Mouse (Mus musculus) kidney, postnatal 0 days (tissue): ENCODE data around the gene Kcnab2. TPM values are rescaled to one million over a fixed set of nuclear protein-coding genes. Genes with fewer than 3 reads are reported as not detected.

Experiments
- ATAC-seq: fragments of 200-750 bp; cut with Nextera tagmentation; replicated peaks from 2 replicates; pipeline ENCODE4 v1.8.0; 2017; ENCODE audit warnings: low read depth, moderate number of reproducible peaks, moderate TSS enrichment, moderate library complexity; ENCODE audit not compliant: low FRiP score
- DNase-seq: peaks from one replicate; pipeline ENCODE4 v3.0.0-alpha.2; 2016; ENCODE audit warnings: low spot score
- H3K27ac ChIP-seq: fragments of 300-500 bp; sonication (generic); 2 replicates; pipeline ENCODE4 v1.5.1; 2014; ENCODE audit warnings: mild to moderate bottlenecking
- H3K27me3 ChIP-seq: fragments of 300-500 bp; sonication (generic); 2 replicates; pipeline ENCODE4 v1.6.1; 2014; ENCODE audit warnings: low read length, mixed read lengths; ENCODE audit not compliant: insufficient read depth
- H3K36me3 ChIP-seq: fragments of 300-500 bp; sonication (generic); 2 replicates; pipeline ENCODE4 v1.6.1; 2014; ENCODE audit warnings: low read length, mixed read lengths; ENCODE audit not compliant: insufficient read depth
- H3K4me1 ChIP-seq: fragments of 300-500 bp; sonication (generic); replicated peaks from 2 replicates; pipeline ENCODE4 v1.6.1; 2014; ENCODE audit warnings: antibody characterized with exemption, low read length, mixed read lengths; ENCODE audit not compliant: insufficient read depth
- H3K4me2 ChIP-seq: fragments of 300-500 bp; sonication (generic); 2 replicates; pipeline ENCODE4 v1.6.1; 2014; ENCODE audit warnings: mild to moderate bottlenecking, low read length, moderate library complexity, mixed read lengths
- H3K4me3 ChIP-seq: fragments of 300-500 bp; sonication (generic); replicated peaks from 2 replicates; pipeline ENCODE4 v1.5.1; 2014; ENCODE audit warnings: low read depth, low read length
- H3K9ac ChIP-seq: fragments of 300-500 bp; sonication (generic); 2 replicates; pipeline ENCODE4 v1.6.1; 2014; ENCODE audit warnings: low read depth, low read length
- H3K9me3 ChIP-seq: fragments of 300-500 bp; sonication (generic); replicated peaks from 2 replicates; pipeline ENCODE4 v1.6.1; 2016; ENCODE audit warnings: low read length, inconsistent platforms, mixed read lengths
- CTCF ChIP-seq: IDR thresholded peaks from 2 replicates; pipeline ENCODE4 v1.5.1; 2016; ENCODE audit warnings: antibody characterized with exemption, low read depth, mild to moderate bottlenecking, moderate library complexity
- WGBS: fragments of 180-500 bp; shearing (Covaris S2); extraction: QIAGEN DNeasy Blood & Tissue Kit; methylation state at CpG from one replicate; pipeline ENCODE4 v1.1.7; 2014; 5-methylcytosine and 5-hydroxymethylcytosine counted together
- polyA plus RNA-seq: library from polyadenylated mRNA; unstranded; fragments of >200 nt; fragmentation: Nextera tagmentation; extraction: Ambion mirVana; gene quantifications from 2 replicates; pipeline ENCODE4 v1.2.1, GENCODE M21; 2015

Kcnab2 gene
- polyA plus RNA-seq, 1 experiment from 2014 or later: 3.1 TPM

- Histone ChIP-seq H3K36me3 (no peaks in the 10 kb centered on the region), H3K9me3 (no peaks in the 10 kb centered on the region), H3K4me3 (no peak overlapping the region), H3K27me3 (no peaks in the 10 kb centered on the region), H3K4me1 (no peaks in the 10 kb centered on the region), H3K27ac (no peak overlapping the region), H3K9ac (no peak overlapping the region), H3K4me2 (no peak overlapping the region)
- DNase-seq (no peak), ATAC-seq (no peak)
- 76% methylated on average over 5 of the region's 5 CpGs for WGBS
- no peak for TF ChIP-seq CTCF
These were observed 85.5 kb downstream of the Kcnab2 start for GRCm38 (mm10) chr4:152392192-152392591.

- H3K9ac ChIP-seq: no peak overlapping the region
- no peaks in the 10 kb centered on the region for H3K27me3 ChIP-seq
- DNase-seq: no peak
- no peak overlapping the region for H3K27ac ChIP-seq
- no peaks in the 10 kb centered on the region for H3K36me3 ChIP-seq
- no peaks in the 10 kb centered on the region for H3K4me1 ChIP-seq
- no peak for ATAC-seq
- no peak overlapping the region for H3K4me3 ChIP-seq
- peak; percentile 40; the same call in 1 of the 2 replicates for TF ChIP-seq CTCF
- WGBS: 69% methylated on average over 16 of the region's 16 CpGs
- no peak overlapping the region for H3K4me2 ChIP-seq
- no peaks in the 10 kb centered on the region for H3K9me3 ChIP-seq
These were observed 92.0 kb downstream of the Kcnab2 start for GRCm38 (mm10) chr4:152385644-152386043.

GRCm38 (mm10) chr4:152382528-152383252 lies 95.0 kb downstream of the Kcnab2 start:
- Histone ChIP-seq H3K27ac (no peak overlapping the region), H3K9me3 (no peaks in the 10 kb centered on the region), H3K4me1 (no peaks in the 10 kb centered on the region), H3K36me3 (no peaks in the 10 kb centered on the region), H3K4me3 (no peak overlapping the region), H3K4me2 (no peak overlapping the region), H3K9ac (no peak overlapping the region), H3K27me3 (no peaks in the 10 kb centered on the region)
- no peak for TF ChIP-seq CTCF
- DNase-seq: no peak
- no peak for ATAC-seq
- WGBS: 78% methylated on average over 17 of the region's 17 CpGs

DNA sequence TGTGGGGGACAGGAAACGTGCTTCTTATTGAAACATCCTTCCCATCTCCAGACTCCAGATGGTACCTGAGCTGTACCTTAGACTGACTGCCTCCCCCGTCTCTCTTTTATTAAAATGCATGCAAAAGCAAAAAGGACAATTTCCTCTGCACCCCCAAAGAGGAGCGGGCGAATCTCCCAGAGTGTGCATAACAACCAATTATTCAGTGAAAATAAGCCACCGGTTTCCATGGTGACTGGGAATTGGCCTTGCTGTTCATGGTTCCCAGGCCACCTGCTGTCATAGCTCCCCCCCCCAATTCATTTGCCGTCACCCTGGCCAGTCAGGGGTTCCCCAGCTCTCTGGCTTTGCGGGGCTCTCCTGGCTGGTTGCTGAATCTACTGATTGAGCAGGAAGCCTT lies 112.4 kb downstream of the Kcnab2 start:
- peaks cover 6% of the 10 kb centered on the region; the same call in 1 of the 2 replicates for H3K4me1 ChIP-seq
- H3K27me3 ChIP-seq: no peaks in the 10 kb centered on the region
- DNase-seq (no peak), ATAC-seq (no peak)
- no peak overlapping the region for H3K9ac ChIP-seq
- no peaks in the 10 kb centered on the region for H3K9me3 ChIP-seq
- no peaks in the 10 kb centered on the region for H3K36me3 ChIP-seq
- 78% methylated on average over 7 of the region's 7 CpGs for WGBS
- H3K4me3 ChIP-seq: no peak overlapping the region
- no peak overlapping the region for H3K27ac ChIP-seq
- H3K4me2 ChIP-seq: no peak overlapping the region
- TF ChIP-seq CTCF: no peak

DNA sequence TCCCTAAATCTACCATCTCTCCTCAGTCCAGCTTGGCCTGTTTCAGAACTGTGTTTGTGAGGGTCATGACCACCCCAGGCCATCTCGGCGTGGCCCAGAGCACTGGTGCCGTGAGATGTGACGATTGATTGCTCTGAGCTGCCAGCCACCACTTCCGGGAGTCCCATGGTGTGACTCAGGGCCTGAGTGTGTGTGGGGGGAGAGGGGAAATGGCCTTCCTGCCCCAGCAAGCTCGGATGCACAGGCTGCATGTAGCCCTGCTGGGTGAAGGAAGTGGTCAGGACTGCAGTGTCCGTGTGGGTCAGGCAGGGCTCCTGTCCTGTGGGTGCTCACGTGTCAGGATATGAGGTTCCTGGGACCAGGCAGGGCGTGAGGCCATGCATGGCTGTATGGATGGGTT lies 115.5 kb downstream of the Kcnab2 start:
- Histone ChIP-seq H3K4me1 (peaks cover 6% of the 10 kb centered on the region; the same call in 1 of the 2 replicates), H3K9me3 (no peaks in the 10 kb centered on the region), H3K4me3 (no peak overlapping the region), H3K27ac (no peak overlapping the region), H3K9ac (no peak overlapping the region), H3K4me2 (no peak overlapping the region), H3K27me3 (no peaks in the 10 kb centered on the region), H3K36me3 (no peaks in the 10 kb centered on the region)
- no peak for ATAC-seq
- whole genome bisulfite sequencing: 23% methylated on average over 9 of the region's 9 CpGs
- no peak for DNase-seq
- TF ChIP-seq CTCF: no peak

- Histone ChIP-seq H3K9ac (no peak overlapping the region), H3K27ac (no peak overlapping the region), H3K4me2 (peak overlapping the region; percentile 23), H3K4me3 (no peak overlapping the region), H3K27me3 (no peaks in the 10 kb centered on the region), H3K4me1 (peaks cover 6% of the 10 kb centered on the region; the same call in 1 of the 2 replicates), H3K36me3 (no peaks in the 10 kb centered on the region), H3K9me3 (no peaks in the 10 kb centered on the region)
- ATAC-seq (peak; percentile 69), DNase-seq (peak; percentile 77)
- TF ChIP-seq CTCF: no peak
- 1% methylated on average over 24 of the region's 24 CpGs for WGBS
These were observed 116.8 kb downstream of the Kcnab2 start for GRCm38 (mm10) chr4:152360855-152361254.
